Mouse (Mus musculus) bone marrow macrophage, adult 2 months (primary cell): ENCODE data around the gene Tada2b. TPM values are rescaled to one million over a fixed set of nuclear protein-coding genes. Genes with fewer than 3 reads are reported as not detected.

Experiments
- H3K27ac ChIP-seq: 2 replicates; pipeline ENCODE4 v1.5.1; 2012; ENCODE audit warnings: low read depth, low read length; ENCODE audit not compliant: insufficient read depth
- H3K4me1 ChIP-seq: 2 replicates; pipeline ENCODE4 v1.6.1; 2012; ENCODE audit warnings: low read length; ENCODE audit not compliant: control insufficient read depth, insufficient read depth
- H3K4me3 ChIP-seq: 2 replicates; pipeline ENCODE4 v1.5.1; 2012; ENCODE audit warnings: mild to moderate bottlenecking, low read length, moderate library complexity; ENCODE audit not compliant: insufficient read depth
- CTCF ChIP-seq: IDR thresholded peaks from 2 replicates; pipeline ENCODE4 v1.5.1; 2012; ENCODE audit warnings: low read depth, mild to moderate bottlenecking, low read length, moderate library complexity
- POLR2A ChIP-seq: IDR thresholded peaks from 2 replicates; pipeline ENCODE4 v1.6.1; 2012; ENCODE audit warnings: mild to moderate bottlenecking, low read depth, low read length, borderline replicate concordance
- polyA plus RNA-seq: library from polyadenylated mRNA; stranded (reverse); fragments of >200 nt; gene quantifications from 2 replicates; pipeline ENCODE4 v1.2.4, GENCODE M21; 2012; ENCODE audit not compliant: missing spikeins, insufficient read depth, insufficient read length

The Tada2b gene
- polyA plus RNA-seq, 1 experiment, result 9.9 TPM

- peaks cover 7% of the 10 kb centered on the region for H3K4me1 ChIP-seq
- no peak overlapping the region for H3K4me3 ChIP-seq
- TF ChIP-seq POLR2A (no peak), CTCF (no peak)
- no peak overlapping the region for H3K27ac ChIP-seq
These were observed 20.7 kb downstream of the Tada2b start for GRCm38 (mm10) chr5:36463391-36463790.

GRCm38 (mm10) chr5:36462810-36463209, 21.3 kb downstream of the Tada2b start:
- Histone ChIP-seq H3K4me3 (no peak overlapping the region), H3K27ac (no peak overlapping the region), H3K4me1 (peaks cover 7% of the 10 kb centered on the region)
- TF ChIP-seq POLR2A (no peak), CTCF (peak; percentile 62)

- peaks cover 3% of the 10 kb centered on the region; the same call in 1 of the 2 replicates for H3K4me1 ChIP-seq
- TF ChIP-seq CTCF (no peak), POLR2A (no peak)
- H3K27ac ChIP-seq, result no peak overlapping the region
- no peak overlapping the region for H3K4me3 ChIP-seq
These were observed 22.9 kb downstream of the Tada2b start for GRCm38 (mm10) chr5:36461231-36461630.

- Histone ChIP-seq H3K27ac (no peak overlapping the region), H3K4me3 (no peak overlapping the region), H3K4me1 (peaks cover 3% of the 10 kb centered on the region; the same call in 1 of the 2 replicates)
- no peak for TF ChIP-seq CTCF
- no peak for TF ChIP-seq POLR2A
These were observed 23.4 kb downstream of the Tada2b start for GRCm38 (mm10) chr5:36460712-36461111.

- Histone ChIP-seq H3K27ac (no peak overlapping the region), H3K4me1 (peaks cover under 1% of the 10 kb centered on the region; the same call in 1 of the 2 replicates), H3K4me3 (no peak overlapping the region)
- no peak for TF ChIP-seq POLR2A
- TF ChIP-seq CTCF, result peak; percentile 43; the same call in 1 of the 2 replicates
These were observed 25.2 kb downstream of the Tada2b start for GRCm38 (mm10) chr5:36458926-36459325.

- no peaks in the 10 kb centered on the region for H3K4me1 ChIP-seq
- no peak for TF ChIP-seq CTCF
- no peak for TF ChIP-seq POLR2A
These were observed 26.4 kb downstream of the Tada2b start for GRCm38 (mm10) chr5:36457706-36458105.

GRCm38 (mm10) chr5:36452821-36453220, 31.3 kb downstream of the Tada2b start:
- Histone ChIP-seq H3K4me1 (peaks cover 3% of the 10 kb centered on the region; the same call in 1 of the 2 replicates), H3K27ac (no peak overlapping the region), H3K4me3 (no peak overlapping the region)
- TF ChIP-seq POLR2A (no peak), CTCF (no peak)

More at GRCm38 (mm10) chr5:36457706-36458105, 26.4 kb downstream of the Tada2b start:
- H3K27ac ChIP-seq, result no peak overlapping the region
- H3K4me3 ChIP-seq, result no peak overlapping the region

- Histone ChIP-seq H3K4me1 (peaks cover 3% of the 10 kb centered on the region; the same call in 1 of the 2 replicates), H3K27ac (no peak overlapping the region), H3K4me3 (no peak overlapping the region)
- TF ChIP-seq POLR2A (no peak), CTCF (no peak)
These were observed 32.2 kb downstream of the Tada2b start for GRCm38 (mm10) chr5:36451872-36452389.

GRCm38 (mm10) chr5:36451119-36451518, 33.0 kb downstream of the Tada2b start:
- Histone ChIP-seq H3K4me1 (peaks cover 3% of the 10 kb centered on the region; the same call in 1 of the 2 replicates), H3K27ac (no peak overlapping the region), H3K4me3 (no peak overlapping the region)
- no peak for TF ChIP-seq CTCF
- no peak for TF ChIP-seq POLR2A

- no peak overlapping the region for H3K4me3 ChIP-seq
- H3K4me1 ChIP-seq, result peaks cover 3% of the 10 kb centered on the region; the same call in 1 of the 2 replicates
- H3K27ac ChIP-seq, result no peak overlapping the region
- TF ChIP-seq POLR2A, result no peak
- TF ChIP-seq CTCF, result no peak
These were observed 34.3 kb downstream of the Tada2b start for GRCm38 (mm10) chr5:36449710-36450358.
